Mouse (Mus musculus): Measurements from ENCODE around the gene Cd99l2.

- TF ChIP-seq POLR2A (IDR thresholded peaks at IDR 0.05; ENCODE audit: borderline replicate concordance, control insufficient read depth, low read depth, low read length) (no peak), CTCF (IDR thresholded peaks at IDR 0.05; ENCODE audit: control insufficient read depth, insufficient read depth, low read length) (no peak)
Measured at GRCm38 (mm10) chrX:71424852-71425251, 67.8 kb downstream of the Cd99l2 start.

All from bone marrow, adult 2 months (tissue).